Mouse (Mus musculus): ENCODE measurements at regions not wholly inside any gene's neighbourhood (a gene's known extent, or its start where the extent isn't known, plus 50 kb on each side); places are given as distances from the start of the nearest gene placed in this dataset.
"Not testable (repeated sequence)": the region's sequence is repeated elsewhere in the genome, so short reads cannot be mapped to it uniquely, and the experiment has no call there.

DNA sequence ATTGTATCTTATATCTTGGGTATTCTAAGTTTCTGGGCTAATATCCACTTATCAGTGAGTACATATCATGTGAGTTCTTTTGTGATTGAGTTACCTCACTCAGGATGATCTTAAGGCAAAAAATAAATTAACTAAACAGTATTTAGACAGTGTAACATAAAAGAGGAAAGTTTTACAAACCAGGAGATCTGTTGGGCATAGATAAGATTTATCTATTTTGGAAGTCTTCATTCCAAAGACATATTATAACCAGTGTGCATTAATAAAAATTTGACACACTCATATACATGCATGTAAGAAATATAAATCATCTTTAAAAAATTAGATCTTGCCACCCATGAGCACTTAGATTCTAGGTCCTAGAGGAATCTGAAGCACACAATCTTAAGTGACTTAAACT, 343.9 kb upstream of the Fam174a start:
- DNase-seq (ENCODE audit: low spot score in 2 of 2) = no peak

DNA sequence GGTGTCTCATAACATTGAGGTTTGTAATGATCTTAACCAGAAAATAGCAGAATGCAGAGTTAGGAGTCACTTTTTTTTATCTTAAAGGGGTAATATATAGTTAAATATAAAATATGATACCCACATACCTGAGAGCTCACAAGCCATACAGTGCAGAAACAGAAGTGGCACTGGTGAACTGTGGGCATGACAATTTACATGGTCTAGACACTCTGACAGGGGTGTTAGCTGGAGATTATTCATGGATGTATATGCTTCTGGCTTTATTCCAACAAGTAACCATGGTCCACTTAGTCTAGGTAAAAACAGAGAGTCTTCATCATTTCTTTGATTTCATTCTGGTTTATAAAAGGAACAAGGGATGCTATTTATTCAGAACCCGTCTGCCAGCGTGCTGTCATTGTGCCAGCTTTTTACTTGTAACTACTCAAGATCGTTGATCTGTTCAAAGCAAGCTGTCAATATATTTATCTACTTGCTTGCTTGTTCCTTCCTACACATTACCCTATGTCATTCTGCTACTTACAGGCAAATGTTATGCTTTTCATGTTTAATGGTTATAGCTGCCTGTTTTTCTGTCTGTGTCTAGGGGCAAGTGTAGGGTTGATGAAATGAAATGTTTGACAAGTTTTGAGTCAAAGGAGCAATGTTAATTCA, 343.2 kb upstream of the Fam174a start:
- peak in 1 of 2 experiments; percentile 3 for DNase-seq (ENCODE audit: low spot score in 2 of 2)

DNA sequence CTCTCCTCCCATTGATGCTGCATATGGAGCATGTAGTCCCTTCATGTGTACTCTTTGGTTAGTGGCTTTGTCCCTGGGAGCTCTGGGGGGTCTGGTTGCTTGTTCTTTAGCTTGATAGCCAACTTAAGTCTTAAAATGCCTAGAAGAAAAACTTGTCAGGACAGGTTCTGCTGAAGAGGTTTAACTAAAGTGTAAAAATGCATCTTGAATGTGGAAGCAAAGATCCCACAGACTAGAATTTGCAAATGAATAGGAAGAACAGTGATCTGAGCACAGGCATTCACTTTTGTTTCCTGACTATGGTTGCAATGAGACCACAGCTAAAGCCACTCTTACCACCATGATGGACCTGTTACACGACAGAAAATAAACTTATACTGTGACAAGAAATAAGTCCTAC, 320.1 kb upstream of the Fam174a start:
- DNase-seq (ENCODE audit: low spot score in 2 of 2) = no peak

- DNase-seq (ENCODE audit: low spot score in 2 of 2) = no peak
Observed at GRCm38 (mm10) chr1:95003900-95004299, 309.5 kb upstream of the Fam174a start.

- DNase-seq (ENCODE audit: low spot score in 2 of 2) = no peak
Observed at GRCm38 (mm10) chr1:95030579-95030978, 282.8 kb upstream of the Fam174a start.

DNA sequence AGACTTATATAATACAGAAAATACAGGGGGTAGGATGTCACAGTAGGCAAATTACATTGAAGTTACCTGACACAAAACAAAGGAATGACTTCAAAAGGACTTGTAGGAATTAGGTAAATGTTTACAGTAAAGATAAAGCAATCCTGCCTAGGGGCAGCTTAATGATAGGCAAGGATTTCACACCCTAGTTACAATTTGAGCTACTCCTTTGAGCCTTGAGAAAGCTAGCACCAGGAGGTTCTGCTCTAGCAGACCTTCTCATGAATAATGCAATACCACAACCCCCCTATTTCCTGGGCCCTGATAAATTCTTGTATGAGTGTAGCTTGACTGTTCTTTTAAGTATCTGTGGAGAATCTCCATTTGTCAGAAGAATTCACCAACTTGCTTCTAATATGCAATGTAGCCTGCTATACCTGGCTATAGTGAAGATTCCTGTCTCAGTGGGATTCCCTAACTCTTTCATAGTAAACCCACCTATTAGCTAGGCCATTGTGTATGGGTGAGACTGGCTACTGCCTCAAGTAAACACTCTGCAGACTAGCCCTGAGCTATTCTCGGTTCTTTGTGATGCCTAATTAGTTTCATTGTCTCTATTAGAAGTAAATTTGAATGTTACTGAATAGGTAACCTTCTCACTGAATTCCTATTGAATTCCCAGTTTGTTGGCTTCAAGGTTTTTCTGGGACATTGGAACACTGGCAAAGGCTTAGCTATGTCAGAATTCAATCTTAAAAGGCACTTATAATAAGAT, 279.6 kb upstream of the Fam174a start:
- not testable (repeated sequence) for DNase-seq (ENCODE audit: low spot score in 2 of 2)

- DNase-seq (ENCODE audit: low spot score in 2 of 2) = no peak
Observed at GRCm38 (mm10) chr1:95038411-95038810, 275.0 kb upstream of the Fam174a start.

GRCm38 (mm10) chr1:95040332-95040731, 273.1 kb upstream of the Fam174a start:
- DNase-seq (ENCODE audit: low spot score in 2 of 2) = no peak

DNA sequence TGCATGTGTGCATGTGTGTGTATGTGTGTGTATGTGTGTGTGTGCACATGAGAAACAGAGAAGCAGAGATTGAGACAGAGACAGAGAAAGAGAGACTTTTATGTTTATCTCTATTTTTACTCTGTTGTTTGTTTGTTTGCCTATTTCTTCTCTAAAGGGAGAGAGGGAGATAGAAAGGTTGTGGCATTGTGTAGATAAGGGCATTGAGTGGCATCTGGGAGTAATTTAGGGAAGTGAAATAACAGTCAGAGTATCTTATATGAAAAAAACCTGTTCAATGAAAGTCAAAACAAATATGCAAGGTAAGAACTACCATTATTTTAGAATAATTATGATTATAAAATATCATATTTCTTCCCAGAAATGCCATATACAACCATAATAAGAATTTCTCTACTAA, 270.1 kb upstream of the Fam174a start:
- no peak for DNase-seq (ENCODE audit: low spot score in 2 of 2)

GRCm38 (mm10) chr1:95064330-95065193, 248.9 kb upstream of the Fam174a start:
- no peak for DNase-seq (ENCODE audit: low spot score in 2 of 2)

DNA sequence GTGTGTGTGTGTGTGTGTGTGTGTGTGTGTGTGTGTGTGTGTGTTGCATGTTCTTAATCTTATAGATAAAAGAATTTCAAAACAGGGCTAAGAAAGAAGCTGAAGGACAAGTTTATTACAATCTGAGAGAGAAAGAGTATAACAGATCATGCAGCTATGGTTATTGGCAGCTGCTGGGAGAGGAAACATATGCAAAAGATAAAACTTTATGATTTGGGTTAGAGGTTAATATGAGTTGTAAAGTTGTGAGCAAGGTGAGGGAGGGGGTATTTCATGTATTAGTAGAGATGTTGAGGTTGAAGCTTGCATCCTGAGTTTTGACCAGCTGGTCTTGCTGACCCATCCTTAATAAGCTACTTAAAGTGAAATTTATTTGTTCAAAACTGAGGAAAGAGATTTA, 247.8 kb upstream of the Fam174a start:
- no peak for DNase-seq (ENCODE audit: low spot score in 2 of 2)

GRCm38 (mm10) chr1:95066040-95066439, 247.4 kb upstream of the Fam174a start:
- no peak for DNase-seq (ENCODE audit: low spot score in 2 of 2)

DNA sequence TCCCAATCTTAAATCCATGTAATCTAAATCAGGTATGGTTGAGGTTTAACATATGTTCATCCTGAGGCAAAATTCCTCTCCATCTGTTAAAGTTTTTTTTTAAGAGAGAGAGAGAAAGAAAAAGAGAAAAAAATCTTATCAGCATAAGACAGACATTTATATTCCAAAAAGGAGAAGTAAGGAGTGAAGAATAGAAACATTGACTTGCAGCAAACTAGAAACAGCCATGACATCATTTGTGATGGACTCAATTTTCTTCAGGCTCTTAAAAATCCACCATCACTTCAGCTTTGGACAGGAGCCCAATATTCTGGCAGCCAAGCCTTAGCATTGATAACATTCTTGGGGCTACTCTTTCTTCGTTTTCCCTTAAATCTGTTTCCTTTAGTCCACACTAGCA, 238.3 kb upstream of the Fam174a start:
- no peak for DNase-seq (ENCODE audit: low spot score in 2 of 2)

- peak; percentile 3 for DNase-seq (ENCODE audit: low spot score in 2 of 2)
Observed at GRCm38 (mm10) chr1:95109966-95110365, 203.5 kb upstream of the Fam174a start.

DNA sequence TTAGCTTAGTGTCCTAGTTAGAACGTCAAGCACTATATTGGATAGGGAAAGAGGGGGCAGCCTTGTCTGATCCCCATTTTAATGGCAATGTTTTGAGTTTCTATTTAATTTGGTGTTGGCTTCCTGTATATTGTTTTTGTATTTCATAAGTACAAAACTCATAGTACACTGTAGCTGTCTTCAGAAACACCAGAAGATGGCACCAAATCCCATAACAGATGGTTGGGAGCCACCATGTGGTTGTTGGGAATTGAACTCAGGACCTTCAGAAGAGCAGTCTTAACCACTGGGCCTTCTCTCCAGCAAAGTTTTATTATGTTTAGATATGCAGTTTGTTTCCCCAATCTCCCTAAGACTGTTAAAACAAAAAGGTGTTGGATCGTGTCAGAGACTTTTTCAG, 199.9 kb upstream of the Fam174a start:
- no peak for DNase-seq (ENCODE audit: low spot score in 2 of 2)

- no peak for DNase-seq (ENCODE audit: low spot score in 2 of 2)
Observed at GRCm38 (mm10) chr1:95147531-95147930, 165.9 kb upstream of the Fam174a start.

DNA sequence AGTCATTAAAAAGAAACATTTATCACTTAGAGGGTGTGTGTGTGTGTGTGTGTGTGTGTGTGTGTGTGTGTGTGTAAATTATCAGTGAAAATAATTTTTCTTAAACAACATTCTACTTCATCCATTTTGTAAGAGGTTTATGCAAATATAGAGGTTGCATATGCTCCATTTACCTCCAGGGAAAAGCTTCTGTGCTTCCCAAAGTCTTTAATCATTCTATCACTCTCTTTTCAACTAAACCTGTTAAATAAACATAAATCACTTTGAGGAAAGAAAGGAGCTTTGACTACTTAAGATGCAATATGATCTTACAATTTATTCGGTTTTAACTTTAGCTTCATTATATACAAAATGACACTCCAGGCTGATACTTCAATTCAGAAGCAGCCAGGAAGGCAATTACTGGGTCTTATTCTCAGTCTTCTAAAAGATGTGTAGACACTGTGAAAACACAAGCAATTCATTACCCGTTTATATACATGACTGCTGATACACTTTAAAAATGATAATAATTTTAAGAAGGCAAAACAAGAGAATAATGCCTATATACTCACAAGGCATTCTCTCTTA, 139.3 kb upstream of the Fam174a start:
- no peak for DNase-seq (ENCODE audit: low spot score in 2 of 2)

- peak; percentile 41 to 51 for DNase-seq (ENCODE audit: low spot score in 2 of 2)
Observed at GRCm38 (mm10) chr1:95218912-95219311, 94.5 kb upstream of the Fam174a start.

DNA sequence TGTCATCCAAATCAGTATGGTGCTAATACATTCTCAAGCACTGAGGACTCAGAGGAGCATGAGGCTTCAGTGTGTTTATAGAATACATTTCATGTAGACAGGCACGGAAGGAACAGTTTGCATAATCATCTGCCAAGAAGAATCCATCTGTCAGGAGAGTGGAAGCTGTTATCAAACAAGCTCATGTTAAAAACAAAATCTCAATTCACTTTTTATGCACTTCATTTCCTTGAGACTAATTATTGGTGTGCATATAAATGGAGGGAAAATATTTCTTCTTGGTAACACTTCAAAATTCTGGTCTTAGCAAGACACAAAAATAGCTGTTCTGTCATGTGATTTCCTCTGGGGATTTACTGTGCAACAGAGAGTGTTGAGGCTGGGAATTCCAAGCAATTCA, 90.1 kb upstream of the Fam174a start:
- peak; percentile 7 to 12 for DNase-seq (ENCODE audit: low spot score in 2 of 2)

DNA sequence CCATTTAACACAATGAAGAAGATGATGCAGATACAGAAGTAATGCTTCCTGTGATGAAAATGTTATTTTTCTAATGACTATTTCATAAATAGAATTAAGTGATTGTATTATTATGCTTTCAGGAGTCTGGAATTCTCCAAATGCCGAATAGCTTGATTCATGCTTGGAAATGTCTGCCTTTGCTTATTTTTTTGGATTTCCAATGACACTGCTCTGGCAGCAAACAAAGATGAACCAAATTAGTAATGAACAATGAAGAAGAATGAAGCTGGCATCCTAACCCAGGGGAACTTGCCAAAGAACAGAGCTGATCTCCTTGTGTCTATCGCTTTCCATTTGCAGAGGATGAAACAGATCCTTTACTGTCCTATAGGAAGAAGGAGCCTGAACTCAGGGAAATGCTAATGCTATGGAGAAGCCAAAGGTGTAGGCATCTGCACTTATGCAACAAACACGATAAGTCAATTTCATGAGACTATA, 71.7 kb upstream of the Fam174a start:
- no peak for DNase-seq (ENCODE audit: low spot score in 2 of 2)

Data from right cerebral cortex, adult 2 months (tissue).